Mouse (Mus musculus): ENCODE results near the gene Tuba3a.

Tuba3a gene

DNA sequence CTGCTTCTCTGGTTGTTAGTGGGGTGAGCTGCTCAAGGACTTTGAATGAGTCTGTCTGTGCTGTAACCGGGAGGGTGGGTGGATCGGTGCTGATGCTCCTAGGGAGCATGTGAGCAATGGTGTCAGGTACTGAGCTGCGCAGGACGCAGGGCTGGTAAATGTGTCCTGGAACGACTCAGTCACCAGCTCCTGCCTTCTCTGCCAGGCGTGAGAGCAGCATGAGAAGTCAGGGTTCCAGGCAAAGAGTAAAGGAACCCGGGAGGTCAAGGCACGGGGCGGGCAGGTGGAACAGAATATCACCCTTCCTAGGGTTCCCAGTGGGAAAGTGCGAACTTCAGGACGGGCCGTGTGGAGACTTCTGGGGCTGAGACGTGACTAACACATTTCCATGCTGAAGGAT lies 19.8 kb downstream of the Tuba3a start:
- DNase-seq (ENCODE audit: low spot score in 2 of 2) = no peak

DNA sequence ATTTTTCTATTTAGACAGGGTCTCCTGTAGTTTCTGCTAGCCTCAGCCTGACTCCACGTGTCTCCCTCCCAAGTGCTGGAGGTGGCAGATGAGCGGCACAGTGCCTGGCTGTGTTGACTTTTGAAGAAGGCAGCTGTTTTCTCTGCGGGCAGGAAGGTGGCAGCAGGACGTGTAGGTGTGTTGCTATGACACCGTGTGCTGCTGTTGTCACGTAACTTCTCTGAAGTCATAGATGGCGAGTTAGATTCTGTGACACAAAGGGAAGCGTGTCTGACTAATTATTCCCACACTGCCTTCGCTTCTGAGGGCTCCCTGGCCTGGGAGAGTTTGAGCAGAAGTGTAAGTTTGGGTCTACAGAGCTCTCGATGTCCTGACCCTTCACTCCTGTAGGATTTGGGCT lies 20.6 kb downstream of the Tuba3a start:
- DNase-seq (ENCODE audit: low spot score in 2 of 2) = peak in 1 of 2 experiments; percentile 51

DNA sequence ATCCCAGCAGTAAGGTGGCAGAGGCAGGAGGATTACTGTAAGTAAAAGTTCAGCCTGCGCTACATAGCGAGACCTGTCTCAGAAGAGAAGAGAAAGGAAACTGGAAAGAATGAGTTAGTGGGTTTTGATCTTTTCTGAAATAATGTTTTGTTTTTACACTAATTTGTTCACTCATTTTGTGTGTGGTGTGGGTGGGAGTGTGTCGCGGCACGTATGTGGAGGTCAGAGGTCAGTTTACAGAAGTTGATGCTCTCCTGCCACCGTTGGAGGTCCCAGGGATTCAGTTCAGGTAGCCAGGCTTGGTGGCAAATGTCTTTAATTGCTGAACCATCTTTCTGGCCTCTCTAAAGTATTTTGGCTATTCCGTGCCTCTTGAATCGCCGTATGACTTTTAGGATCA lies 21.6 kb downstream of the Tuba3a start:
- no peak for DNase-seq (ENCODE audit: low spot score in 2 of 2)

DNA sequence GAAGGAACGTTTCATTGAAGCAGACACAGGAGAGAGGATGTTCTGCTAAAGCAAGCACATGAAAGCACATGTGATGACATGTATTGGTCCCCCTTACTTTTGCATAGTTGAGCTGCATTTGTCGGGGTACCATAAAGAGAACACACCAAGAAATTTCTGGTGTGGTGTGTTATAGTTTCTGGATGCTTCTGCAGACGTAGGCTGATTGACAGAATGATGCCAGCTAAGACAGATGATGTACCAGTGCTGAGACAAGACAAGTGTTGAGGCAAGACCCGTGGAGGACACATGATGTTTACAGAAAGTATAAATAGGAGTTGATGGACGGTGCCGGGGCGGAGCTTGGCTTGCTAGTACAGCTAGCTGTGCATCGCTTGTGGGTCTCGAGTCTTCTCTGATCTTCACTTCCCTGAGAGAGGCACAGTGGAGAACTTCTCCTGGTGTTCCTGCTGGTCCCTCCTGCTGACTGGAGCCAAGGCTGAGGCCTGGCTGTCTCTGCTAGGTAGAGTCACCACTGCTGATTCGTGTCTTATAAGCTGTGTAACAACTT lies 25.8 kb downstream of the Tuba3a start:
- no peak for DNase-seq (ENCODE audit: low spot score in 2 of 2)

DNA sequence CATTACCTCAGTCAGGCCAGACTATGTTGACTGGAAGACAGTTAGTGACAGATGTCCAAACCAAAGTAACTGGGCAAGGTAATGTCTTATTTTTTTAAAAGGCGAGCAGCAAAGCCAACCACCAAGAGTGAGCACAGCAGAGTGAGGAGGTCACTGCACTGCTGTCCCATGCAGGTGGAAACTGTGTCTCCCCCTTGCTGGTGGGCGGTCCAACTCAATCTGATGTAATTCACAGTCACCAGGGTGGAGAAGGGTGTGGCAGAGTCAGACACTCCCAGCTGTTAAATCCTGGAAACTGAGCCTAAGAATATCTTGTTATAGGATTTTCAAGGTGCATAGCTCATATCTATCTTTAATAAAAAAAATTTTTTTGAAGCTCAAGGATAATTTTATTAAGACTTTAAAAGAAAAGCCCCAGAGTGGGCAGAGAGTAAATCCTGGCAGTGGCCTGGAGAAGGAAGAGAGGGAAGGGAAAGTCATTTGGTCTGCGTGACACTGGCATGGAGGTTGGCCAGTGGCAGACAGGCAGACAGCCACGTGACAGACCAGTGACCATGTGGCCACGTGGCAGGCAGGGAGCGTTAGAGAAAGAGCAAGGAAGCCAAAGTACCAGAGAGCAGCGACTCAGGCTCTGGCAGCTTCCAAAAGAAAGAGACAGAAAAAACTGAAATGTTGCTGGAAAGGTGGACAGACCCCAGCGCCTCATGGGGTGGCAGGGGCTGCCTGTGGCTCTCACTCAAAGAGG lies 29.4 kb downstream of the Tuba3a start:
- peak; percentile 40 to 55 for DNase-seq (ENCODE audit: low spot score in 2 of 2)

DNA sequence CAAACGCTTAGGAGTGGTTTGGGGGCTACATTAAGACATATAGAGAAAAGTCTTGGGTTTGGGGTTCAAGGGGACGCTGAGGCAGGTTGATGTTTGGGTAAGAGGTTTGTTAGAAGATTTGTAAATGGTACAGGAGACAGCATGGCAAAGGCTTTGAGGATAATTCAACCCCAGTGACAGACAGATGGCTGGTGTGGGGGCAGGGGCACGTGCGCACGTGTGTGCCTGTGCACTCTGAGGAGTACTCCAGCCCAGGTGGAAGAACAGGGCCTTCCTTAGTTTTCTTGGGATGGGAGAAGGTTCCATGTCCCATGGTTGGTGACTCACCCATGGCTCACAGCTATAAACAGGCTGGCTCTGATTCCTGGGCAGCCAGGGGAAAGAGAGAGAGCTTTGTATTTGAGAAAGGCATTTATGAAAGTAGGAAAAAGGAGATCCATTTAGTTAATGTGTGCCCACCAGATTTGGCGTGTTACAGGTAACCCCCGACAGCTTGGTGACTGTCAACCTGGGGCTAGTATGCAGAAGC lies 30.3 kb downstream of the Tuba3a start:
- no peak for DNase-seq (ENCODE audit: low spot score in 2 of 2)

DNA sequence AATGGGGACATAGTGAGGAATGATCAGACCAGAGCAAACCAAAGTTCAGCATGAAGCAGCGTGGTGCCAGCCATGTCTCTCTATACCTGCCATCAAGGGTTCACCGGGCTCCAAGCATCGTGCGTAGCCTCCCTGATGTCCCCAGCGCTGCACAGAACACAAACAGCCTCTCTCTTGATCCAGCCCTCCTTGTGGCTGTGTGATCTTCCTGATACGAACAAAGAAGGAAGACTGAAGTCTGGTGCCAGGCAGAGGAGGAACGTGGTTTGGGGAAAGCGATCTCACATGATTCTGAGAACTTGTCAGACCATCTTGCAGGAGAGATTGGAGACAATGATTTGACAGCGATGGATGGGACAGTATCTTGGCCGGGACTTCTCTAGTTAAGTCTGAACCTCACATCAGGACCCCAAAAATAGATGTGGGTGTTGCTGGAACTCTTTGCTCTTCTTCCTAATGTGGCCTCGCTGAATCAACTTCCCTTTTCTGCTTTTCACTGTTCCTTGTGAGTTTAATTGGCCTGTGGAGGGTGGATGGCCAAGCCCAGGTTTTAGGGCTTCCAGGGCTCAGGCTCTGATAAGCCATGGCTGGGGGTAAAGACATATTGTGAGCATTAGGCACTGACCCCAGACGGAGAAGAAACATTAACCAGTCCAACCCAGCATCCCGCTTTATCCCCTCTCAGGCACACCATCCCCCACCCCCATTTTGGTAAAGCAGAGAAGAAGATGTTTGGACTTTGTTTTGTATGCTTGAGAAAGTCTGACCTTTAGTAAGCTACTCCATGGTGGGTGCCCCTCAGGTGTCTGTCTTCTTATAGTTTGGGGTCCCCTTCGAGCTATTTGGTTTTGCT lies 31.8 kb downstream of the Tuba3a start:
- DNase-seq (ENCODE audit: low spot score in 2 of 2) = no peak

DNA sequence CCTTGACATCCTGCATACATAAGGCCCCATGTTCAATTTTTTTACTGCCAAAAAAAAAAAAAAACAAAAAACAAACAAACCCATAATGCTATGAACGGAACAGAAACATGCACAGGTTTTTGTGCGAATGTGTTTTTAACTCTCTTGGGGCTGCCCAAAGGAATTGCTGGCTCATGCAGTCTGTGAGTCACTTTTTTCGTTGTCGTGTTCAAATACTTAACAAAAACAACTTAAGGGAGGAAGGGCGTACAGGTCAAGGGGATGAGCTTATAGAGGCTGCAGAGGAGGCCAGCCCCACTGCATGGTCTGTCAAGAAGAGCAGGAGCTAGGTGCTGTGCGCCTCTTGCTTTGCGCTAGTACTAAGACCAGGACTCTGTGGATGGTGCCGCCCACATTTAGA lies 33.1 kb downstream of the Tuba3a start:
- no peak for DNase-seq (ENCODE audit: low spot score in 2 of 2)

DNA sequence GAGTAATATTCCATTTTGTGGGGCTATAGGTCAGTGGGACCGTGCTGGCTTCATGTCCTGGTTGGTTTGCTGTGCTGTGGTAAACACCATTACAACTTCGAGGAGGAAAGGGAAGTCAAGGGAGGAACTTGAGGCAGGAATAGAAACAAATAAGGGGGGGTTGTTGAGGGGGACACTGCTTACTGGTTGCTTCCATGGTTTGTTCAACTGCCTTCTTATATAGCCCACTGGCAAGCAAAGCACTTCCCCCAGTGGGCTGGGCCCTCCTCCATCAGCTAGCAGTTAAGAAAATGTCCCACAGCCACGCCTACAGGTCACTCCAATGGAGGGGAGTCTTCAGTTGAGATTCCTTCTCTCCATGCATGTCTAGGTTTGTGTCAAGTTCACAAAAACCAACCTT lies 33.6 kb downstream of the Tuba3a start:
- DNase-seq (ENCODE audit: low spot score in 2 of 2) = no peak

DNA sequence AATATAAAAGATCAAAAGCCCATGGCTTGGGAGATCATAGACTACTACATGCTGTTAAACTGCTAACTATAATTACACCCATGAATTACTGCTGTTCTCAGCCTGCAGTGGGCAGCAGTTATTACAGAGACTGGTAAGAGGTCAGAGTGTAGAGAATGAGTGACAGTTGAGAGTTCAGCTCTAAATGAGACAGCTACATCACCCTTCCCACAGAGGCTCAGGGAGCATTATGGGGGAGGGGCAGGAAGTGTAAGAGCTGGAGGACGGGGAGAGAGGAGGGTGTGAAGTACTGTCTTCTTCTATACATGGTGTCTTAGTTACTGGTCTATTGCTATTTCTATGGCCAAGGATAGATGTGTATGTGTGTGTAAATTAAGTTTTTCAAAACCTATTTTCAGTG lies 41.3 kb downstream of the Tuba3a start:
- DNase-seq (ENCODE audit: low spot score in 2 of 2) = no peak

DNA sequence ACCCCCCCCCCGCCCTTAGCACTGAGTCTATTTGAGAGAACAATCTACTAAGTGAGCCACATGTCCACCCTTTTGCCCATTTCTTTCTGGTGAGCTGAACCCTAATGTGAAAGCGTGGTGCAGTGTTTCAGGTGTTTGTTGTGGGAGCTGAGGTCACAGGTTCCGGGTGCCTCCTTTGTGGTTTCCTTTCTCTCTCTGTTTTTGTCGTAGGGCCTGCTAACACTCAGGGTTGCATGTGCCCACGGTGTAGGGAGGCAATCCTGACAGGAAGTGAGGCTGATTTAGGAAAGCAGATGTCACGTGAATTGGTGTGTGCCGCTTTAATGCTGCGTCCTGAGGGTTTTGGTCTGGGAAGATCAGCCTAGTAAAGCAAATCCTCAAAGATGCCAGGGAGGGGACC lies 44.3 kb downstream of the Tuba3a start:
- no peak for DNase-seq (ENCODE audit: low spot score in 2 of 2)

DNA sequence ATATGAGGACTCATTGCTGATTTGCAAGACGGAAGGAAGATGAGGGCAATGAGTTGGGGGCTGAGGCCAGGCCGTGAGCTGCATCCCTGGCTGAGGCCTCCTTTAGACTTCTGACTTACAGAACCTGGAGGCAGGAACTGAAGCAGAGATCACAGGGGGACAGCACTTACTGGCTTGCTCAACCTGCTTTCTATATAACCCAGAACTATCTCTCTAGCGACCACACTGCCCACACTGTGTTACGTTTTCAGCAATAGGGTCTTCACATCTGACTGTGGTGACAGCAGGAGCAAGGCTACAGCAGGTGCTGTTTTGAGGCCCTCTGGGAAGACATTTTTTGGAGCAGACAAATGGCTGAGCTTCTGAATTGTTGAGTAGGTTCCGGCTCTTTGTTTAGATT lies 45.2 kb downstream of the Tuba3a start:
- DNase-seq (ENCODE audit: low spot score in 2 of 2) = no peak

DNA sequence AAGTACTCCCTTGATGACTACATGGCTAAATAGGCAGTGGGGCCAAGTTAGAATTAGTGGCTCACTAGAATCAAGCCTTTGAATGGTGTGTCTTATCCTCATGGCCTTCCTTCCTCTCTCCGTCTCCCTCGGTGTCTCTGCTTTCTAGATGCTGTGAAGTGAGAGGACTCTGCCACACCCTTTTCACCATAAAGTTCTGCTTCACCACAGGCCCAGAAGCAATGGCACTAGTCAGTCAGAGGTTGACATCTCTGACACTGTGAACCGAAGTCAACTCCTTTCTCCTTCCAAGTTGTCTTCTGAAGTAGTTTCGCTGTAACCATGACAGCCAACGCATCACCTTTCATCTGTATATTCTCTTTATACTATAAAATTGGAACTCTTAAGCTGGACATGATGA lies 46.3 kb downstream of the Tuba3a start:
- no peak for DNase-seq (ENCODE audit: low spot score in 2 of 2)

DNA sequence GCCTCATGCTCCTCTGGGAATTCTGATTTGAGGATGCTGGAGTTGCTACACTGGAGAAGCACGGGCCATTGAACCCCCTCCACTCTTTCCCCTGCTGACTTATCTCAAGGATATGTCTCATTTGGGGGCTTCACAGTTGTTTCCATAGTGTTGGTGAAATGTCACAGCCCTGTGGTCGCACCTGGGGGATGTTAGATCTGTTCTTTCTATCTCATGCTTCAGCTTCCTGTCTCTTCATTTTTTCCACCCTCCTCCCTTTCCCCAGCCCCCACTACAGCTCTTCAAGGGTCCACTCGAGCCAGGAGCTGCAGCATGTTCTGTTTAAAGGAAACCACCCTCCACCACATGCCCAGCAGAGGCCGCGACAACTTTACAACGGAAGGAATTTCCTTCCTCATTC lies 47.4 kb downstream of the Tuba3a start:
- DNase-seq (ENCODE audit: low spot score in 2 of 2) = no peak

DNA sequence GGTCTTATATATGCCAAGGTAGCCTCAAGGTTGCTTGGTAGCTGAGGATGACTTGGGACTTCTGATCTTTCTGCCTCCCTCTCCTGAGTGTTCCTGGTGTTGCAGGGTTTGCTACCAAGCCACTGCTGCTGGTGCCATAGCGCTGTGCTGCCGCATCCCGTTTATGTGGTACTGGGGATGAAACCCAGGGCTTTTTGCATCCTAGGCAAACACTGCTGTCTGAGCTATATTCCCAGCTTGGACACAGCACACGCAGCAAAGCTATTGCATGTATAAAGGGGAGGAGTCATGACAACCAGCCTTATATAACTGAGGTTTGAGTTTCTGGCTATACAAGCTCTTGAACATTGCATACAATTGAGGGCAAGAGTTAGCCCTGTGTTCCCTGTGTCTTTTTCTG lies 48.4 kb downstream of the Tuba3a start:
- DNase-seq (ENCODE audit: low spot score in 2 of 2) = no peak

DNA sequence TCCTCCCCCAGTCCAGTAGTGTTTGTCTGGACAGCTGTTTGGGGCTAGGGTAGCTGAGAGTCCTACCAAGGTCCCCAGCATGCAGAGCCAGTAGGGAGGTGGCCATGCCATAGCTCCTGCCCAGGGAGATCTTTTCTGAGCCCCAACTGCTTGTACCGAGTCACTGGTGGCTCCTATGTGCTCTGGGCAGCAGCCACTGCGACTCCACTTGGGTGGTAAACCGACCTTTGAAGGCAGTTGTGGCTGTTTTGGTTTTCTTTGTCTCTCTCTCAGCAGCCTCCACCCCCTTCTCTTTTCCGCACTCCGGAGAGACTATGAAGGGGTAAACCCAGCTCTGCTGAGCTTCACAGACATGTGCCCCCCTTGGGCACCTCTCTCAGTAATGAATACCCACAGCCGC lies 49.1 kb downstream of the Tuba3a start, which contains the start of gene Cd27:
Cd27 (minus strand) TSS at position 229 of the 400 bp plus-strand sequence.
- no peak for DNase-seq (ENCODE audit: low spot score in 2 of 2)

DNA sequence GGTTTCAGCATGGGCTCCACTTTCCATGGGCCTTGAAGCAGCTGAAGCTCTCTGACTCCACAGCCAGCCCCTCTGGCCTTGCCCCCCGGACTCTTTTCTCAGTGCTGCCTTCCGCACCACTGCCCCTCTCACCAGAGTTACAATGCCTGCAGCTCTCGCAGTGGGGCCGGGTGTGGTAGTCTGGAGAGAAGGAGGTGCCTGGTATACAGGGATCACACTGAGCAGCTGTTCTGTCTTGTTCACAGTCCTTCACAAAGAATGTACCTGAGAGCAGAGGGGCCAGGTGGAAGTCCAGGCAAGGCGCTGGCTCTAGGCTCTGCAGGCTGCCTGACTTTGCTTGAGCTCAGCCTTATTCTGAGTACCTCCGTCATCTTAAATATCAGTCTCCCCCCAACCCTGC lies 49.5 kb downstream of the Tuba3a start:
- DNase-seq (ENCODE audit: low spot score in 2 of 2) = no peak

DNA sequence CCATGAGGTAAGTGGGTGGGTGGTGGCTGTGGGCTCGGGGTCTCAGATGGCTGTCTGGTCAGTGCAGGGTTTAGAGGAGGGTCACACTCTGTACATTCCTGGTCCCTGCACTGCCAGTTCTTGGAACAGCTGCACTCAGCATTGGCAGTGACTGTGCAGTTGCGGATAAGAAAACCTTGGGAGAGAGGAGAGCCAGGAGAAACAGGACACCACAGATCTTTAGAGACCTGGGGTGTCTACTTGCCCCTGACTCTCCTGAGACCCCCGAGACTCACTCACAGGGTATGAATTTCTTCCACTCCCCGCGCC lies 51.4 kb downstream of the Tuba3a start:
- no peak for DNase-seq (ENCODE audit: low spot score in 2 of 2)

DNA sequence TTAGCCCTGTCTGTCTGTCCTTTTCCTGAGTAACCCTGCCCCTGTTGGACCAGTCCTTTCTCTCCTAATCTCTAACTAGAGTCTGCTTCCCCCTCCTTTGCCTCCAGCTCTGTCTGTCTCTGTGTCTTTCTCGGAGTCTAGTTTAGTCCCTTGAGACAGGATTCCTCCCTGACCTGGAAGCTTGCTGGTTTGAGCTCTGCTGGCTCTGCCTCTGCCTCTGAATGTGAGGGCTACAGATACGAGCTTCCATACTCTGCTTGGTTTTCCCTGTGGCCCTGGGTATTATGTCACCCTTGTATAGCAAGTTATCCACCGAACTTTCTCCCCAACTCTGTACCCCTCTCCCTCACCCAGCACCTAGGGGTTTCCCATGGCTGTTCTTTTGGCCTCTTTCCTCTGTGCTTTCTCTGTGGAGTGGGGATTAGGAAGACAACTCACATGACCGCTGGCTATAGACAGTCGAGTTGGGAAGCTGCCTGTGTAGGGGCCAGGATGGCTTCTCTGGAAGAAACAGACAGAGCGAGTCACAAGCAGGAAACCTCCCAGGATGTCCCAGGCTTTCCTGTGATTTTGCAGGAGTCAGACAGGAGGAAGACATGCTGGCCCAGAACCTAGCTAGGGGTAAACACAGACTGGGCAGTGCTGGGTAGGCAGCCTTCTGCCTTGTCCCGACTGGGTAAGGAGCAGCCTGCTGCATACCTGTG lies 51.9 kb downstream of the Tuba3a start:
- no peak for DNase-seq (ENCODE audit: low spot score in 2 of 2)

DNA sequence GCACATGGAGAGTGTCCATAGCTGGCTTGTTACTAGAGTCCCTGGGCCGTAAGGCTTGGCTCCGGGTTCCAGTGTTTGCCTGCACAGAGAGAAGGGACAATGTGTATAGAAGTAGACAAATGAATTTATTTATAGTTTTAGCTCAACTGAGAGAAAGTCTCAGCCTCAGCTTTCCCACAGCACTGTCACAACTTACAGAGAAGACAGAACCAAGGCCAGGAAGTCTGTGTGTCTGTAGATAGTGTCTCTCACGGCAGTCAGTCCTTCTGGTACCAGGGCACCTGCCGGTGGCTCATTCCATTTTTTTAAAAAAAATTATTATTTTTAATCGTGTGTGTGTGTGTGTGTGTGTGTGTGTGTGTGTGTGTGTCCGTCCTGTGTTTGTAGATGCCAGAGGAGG lies 53.3 kb downstream of the Tuba3a start:
- DNase-seq (ENCODE audit: low spot score in 2 of 2) = no peak

DNA sequence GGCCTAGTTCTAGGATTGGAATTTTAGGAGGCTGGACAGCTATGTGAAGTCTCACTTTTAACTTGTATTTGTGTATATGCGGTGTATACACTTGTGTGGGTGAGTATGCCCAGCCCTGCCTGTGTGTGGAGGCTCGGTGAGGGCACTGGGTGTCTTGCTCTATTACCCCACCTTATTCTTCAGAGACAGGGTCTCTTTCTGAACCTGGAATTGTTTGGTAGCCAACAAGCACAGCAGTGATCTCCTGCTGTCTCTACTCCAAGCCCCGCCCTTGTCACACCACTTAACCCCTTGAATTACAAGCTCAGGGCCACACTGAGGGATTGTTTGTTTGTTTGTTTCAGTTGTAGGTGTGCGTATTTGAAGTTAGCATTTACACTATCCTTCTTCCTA lies 53.8 kb downstream of the Tuba3a start:
- DNase-seq (ENCODE audit: low spot score in 2 of 2) = no peak

Data from right cerebral cortex, postnatal 10 days (tissue).